Mouse (Mus musculus) hindbrain, embryonic 15.5 days (tissue): Measurements from ENCODE around the gene Atrnl1. TPM values are rescaled to one million over a fixed set of nuclear protein-coding genes. Genes with fewer than 3 reads are reported as not detected.
A peak's percentile ranks its signal among the peaks of the same experiment; 100 is the strongest.

Experiments used
- ATAC-seq: fragments of 200-750 bp; cut with Nextera tagmentation; 2 replicates; pipeline ENCODE4 v1.8.0; 2017; ENCODE audit warnings: low read depth, moderate number of reproducible peaks, moderate TSS enrichment; ENCODE audit not compliant: low FRiP score
- H3K27ac ChIP-seq: fragments of 300-500 bp; sonication (generic); replicated peaks from 2 replicates; pipeline ENCODE4 v1.5.1; 2015; ENCODE audit warnings: mild to moderate bottlenecking, inconsistent platforms
- H3K27me3 ChIP-seq: fragments of 300-500 bp; sonication (generic); 2 replicates; pipeline ENCODE4 v1.6.1; 2015; ENCODE audit warnings: control low read depth, inconsistent platforms
- H3K36me3 ChIP-seq: fragments of 300-500 bp; sonication (generic); 2 replicates; pipeline ENCODE4 v1.6.1; 2015; ENCODE audit warnings: control low read depth, inconsistent platforms
- H3K4me1 ChIP-seq: fragments of 300-500 bp; sonication (generic); replicated peaks from 2 replicates; pipeline ENCODE4 v1.6.1; 2015; ENCODE audit warnings: control low read depth, inconsistent platforms
- H3K4me2 ChIP-seq: fragments of 300-500 bp; sonication (generic); 2 replicates; pipeline ENCODE4 v1.6.1; 2015; ENCODE audit warnings: moderate library complexity, mild to moderate bottlenecking, inconsistent platforms
- H3K4me3 ChIP-seq: fragments of 300-500 bp; sonication (generic); 2 replicates; pipeline ENCODE4 v1.5.1; 2015; ENCODE audit warnings: mild to moderate bottlenecking, inconsistent platforms
- H3K9ac ChIP-seq: fragments of 300-500 bp; sonication (generic); 2 replicates; pipeline ENCODE4 v1.6.1; 2015; ENCODE audit warnings: inconsistent platforms
- H3K9me3 ChIP-seq: fragments of 300-500 bp; sonication (generic); 2 replicates; pipeline ENCODE4 v1.6.1; 2016; ENCODE audit warnings: control low read depth, inconsistent platforms
- WGBS: fragments of 180-500 bp; shearing (Covaris S2); methylation state at CpG from one replicate; pipeline ENCODE4 v1.1.7; 2015; 5-methylcytosine and 5-hydroxymethylcytosine counted together
- polyA plus RNA-seq: library from polyadenylated mRNA; unstranded; fragments of >200 nt; fragmentation: Nextera tagmentation; extraction: Ambion mirVana; gene quantifications from 2 replicates; pipeline ENCODE4 v1.2.1, GENCODE M21; 2015

Gene Atrnl1
- polyA plus RNA-seq, 1 experiment from 2014 or later = 7.5 TPM

DNA sequence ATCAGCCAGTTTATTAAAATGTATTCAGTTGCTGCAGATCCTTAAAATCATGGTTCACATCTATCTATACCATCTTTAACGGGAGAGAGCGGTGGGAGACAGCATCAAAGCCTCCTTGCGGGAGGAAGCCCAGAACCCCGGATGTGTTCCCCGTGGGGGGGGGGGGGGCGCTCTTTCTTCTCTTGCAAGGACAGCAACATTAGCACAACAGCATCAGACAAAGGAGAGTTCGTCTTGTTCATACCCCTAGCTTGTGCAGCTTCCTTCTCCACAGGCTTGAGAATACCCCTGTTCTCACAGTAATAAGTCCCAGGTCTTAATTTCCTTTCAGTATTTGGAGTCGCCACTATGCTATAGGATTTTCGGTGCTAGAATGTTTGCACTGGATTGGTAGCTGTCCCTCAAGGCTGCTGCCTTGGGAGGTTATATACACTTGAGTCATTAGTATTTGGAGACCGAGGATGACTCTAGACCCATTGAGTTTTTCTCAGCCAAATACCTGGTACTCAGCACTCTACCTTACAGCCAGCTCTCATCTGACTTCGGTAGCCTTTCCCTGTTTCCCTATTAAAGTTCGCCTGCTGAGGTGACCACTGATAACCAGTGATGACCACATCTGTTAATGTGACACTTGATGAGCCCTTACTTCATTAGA lies 449.5 kb downstream of the Atrnl1 start:
- H3K4me3 ChIP-seq = no peak overlapping the region
- WGBS = 20% methylated on average over 12 of the region's 12 CpGs
- no peaks in the 10 kb centered on the region for H3K9me3 ChIP-seq
- no peaks in the 10 kb centered on the region for H3K36me3 ChIP-seq
- H3K27me3 ChIP-seq = no peaks in the 10 kb centered on the region
- peaks cover 37% of the 10 kb centered on the region for H3K4me1 ChIP-seq
- peak overlapping the region; percentile 26; the same call in 1 of the 2 replicates for H3K27ac ChIP-seq
- peak; percentile 23 for ATAC-seq
- no peak overlapping the region for H3K9ac ChIP-seq
- H3K4me2 ChIP-seq = peak overlapping the region; percentile 44

DNA sequence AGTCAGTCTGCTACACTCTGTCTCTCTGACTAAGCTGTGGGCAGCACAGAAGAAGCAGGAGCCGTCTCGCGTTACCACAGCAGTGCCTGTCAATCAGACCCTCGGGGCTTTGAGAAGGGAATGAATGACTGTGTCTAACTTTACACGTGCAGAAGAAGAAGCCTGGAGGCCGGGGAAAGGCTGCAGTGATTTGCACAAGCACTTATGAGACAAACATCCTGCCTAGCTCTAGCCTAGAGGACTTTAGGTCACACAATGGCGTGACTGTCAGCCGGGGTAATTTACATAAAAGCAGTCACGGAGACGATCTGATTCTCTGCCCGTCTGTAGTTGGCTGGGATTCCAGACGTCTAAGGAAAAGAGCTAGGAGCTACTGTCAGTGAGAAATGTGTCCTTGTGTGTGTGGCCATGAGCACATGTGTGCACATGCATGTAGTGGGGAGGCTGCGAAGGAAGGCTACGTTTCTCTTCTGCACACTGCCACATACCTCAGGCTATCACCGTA lies 450.1 kb downstream of the Atrnl1 start:
- H3K9me3 ChIP-seq = no peaks in the 10 kb centered on the region
- peak; percentile 66 for ATAC-seq
- H3K9ac ChIP-seq = no peak overlapping the region
- peaks cover 37% of the 10 kb centered on the region for H3K4me1 ChIP-seq
- H3K36me3 ChIP-seq = no peaks in the 10 kb centered on the region
- H3K27ac ChIP-seq = peak overlapping the region; percentile 26; the same call in 1 of the 2 replicates
- WGBS = 7% methylated on average over 15 of the region's 15 CpGs
- no peaks in the 10 kb centered on the region for H3K27me3 ChIP-seq
- no peak overlapping the region for H3K4me3 ChIP-seq
- peak overlapping the region; percentile 44 for H3K4me2 ChIP-seq

DNA sequence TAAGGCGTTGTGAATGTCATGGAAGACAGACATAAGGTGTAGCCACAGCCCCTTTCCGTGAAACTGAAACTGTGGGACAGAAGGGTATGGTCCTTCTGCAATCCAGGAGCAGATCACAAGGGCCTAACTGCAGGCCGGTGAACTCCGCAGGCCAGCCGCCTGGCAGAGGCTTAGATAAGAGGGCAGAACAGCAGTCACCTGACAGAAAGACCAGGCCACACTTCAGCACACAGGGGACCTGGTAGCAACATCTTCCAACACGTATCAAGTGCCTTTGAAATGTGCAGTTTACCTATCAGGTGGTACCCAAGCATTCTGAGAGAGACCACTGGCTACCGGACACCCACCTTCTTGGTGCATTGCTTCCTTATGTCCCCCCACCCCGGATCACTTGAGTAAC lies 451.1 kb downstream of the Atrnl1 start:
- no peak overlapping the region for H3K27ac ChIP-seq
- no peak for ATAC-seq
- H3K36me3 ChIP-seq = no peaks in the 10 kb centered on the region
- whole genome bisulfite sequencing = 89% methylated on average over 8 of the region's 8 CpGs
- H3K27me3 ChIP-seq = no peaks in the 10 kb centered on the region
- H3K9ac ChIP-seq = no peak overlapping the region
- H3K4me1 ChIP-seq = peaks cover 37% of the 10 kb centered on the region
- H3K4me2 ChIP-seq = no peak overlapping the region
- H3K9me3 ChIP-seq = no peaks in the 10 kb centered on the region
- H3K4me3 ChIP-seq = no peak overlapping the region

DNA sequence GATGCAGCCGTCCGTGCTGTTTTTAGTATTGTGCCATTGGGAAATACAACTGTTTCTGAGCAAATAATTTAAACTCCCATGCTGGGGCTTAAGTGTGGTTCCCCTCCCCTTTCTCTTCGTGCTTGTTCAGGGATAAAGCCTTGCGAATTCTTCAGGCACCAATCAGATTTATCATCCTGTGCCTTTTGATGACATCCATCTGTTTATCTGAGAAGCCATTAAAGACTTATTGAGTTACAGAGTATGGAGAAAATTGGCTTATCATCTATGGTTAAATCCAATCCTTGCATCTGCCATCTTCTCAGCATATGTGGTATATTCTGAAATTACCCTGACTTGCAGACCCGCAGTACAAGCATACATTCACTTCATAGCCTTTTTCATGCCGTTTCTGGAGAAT lies 452.7 kb downstream of the Atrnl1 start:
- no peak for ATAC-seq
- H3K4me1 ChIP-seq = peaks cover 37% of the 10 kb centered on the region

DNA sequence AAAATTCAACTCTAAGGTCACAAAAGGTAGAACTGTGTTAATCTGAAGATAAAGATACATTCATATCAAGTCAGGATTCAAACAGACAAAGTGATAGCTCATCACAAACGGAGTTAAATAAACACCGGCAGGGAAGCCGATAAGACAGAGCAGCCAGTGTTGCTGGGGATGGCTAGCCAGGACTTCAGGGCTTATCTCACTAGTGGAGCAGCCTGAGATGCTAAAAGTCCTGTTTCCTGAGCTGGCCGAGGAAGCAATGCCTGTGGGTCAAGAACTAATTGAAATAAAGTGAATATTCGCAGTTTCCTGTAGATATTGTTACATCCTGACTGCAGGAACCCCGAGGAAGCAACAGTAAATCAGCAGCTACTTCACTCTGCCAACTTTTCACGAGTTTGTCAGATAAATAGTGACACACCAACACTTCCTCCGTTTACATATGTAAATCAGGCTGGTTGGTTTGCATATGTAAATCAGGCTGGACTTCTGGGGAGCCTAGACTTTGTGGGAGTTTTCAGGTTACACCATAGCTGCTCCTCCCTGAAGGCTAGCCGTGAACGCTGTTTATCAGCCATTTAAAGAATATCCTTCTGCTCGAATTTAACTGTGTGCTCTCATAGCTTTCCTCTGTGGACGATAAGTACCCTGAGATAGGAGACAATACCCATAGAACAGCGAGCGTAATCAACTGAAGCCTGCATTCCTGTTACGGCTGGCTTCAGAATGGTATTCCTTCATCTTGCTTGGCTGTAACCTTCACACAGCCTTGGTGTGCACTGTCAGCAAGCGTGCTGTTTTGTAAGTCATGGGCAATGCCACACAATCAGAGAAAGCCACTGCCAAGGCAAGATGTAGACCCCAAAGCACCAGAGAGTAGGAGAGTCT lies 453.5 kb downstream of the Atrnl1 start:
- WGBS = 32% methylated on average over 16 of the region's 16 CpGs

More for the DNA sequence above, 452.7 kb downstream of the Atrnl1 start:
- Histone ChIP-seq H3K4me2 (no peak overlapping the region), H3K9ac (no peak overlapping the region), H3K27ac (no peak overlapping the region), H3K36me3 (no peaks in the 10 kb centered on the region), H3K9me3 (no peaks in the 10 kb centered on the region), H3K4me3 (no peak overlapping the region), H3K27me3 (no peaks in the 10 kb centered on the region)
- 19% methylated on average over 6 of the region's 6 CpGs for WGBS

GRCm38 (mm10) chr19:58065001-58065314 lies 454.1 kb downstream of the Atrnl1 start:
- Histone ChIP-seq H3K27me3 (no peaks in the 10 kb centered on the region), H3K9me3 (no peaks in the 10 kb centered on the region), H3K36me3 (no peaks in the 10 kb centered on the region), H3K4me1 (peaks cover 30% of the 10 kb centered on the region), H3K4me3 (no peak overlapping the region), H3K9ac (no peak overlapping the region), H3K27ac (no peak overlapping the region), H3K4me2 (no peak overlapping the region)
- ATAC-seq = no peak
- 60% methylated on average over 5 of the region's 5 CpGs for WGBS

More for the DNA sequence above, 453.5 kb downstream of the Atrnl1 start:
- no peak overlapping the region for H3K4me2 ChIP-seq
- H3K9me3 ChIP-seq = no peaks in the 10 kb centered on the region
- no peaks in the 10 kb centered on the region for H3K27me3 ChIP-seq
- no peaks in the 10 kb centered on the region for H3K36me3 ChIP-seq
- no peak overlapping the region for H3K27ac ChIP-seq
- H3K4me3 ChIP-seq = no peak overlapping the region
- no peak overlapping the region for H3K9ac ChIP-seq
- H3K4me1 ChIP-seq = peaks cover 35% of the 10 kb centered on the region
- ATAC-seq = no peak

GRCm38 (mm10) chr19:58065514-58065913 lies 454.7 kb downstream of the Atrnl1 start:
- no peak for ATAC-seq
- Histone ChIP-seq H3K36me3 (no peaks in the 10 kb centered on the region), H3K4me1 (peaks cover 25% of the 10 kb centered on the region), H3K4me2 (no peak overlapping the region), H3K27ac (no peak overlapping the region), H3K9ac (no peak overlapping the region), H3K9me3 (no peaks in the 10 kb centered on the region), H3K4me3 (no peak overlapping the region), H3K27me3 (no peaks in the 10 kb centered on the region)
- 89% methylated on average over 2 of the region's 2 CpGs for WGBS

GRCm38 (mm10) chr19:58068114-58068513 lies 457.3 kb downstream of the Atrnl1 start:
- Histone ChIP-seq H3K27ac (no peak overlapping the region), H3K9ac (no peak overlapping the region), H3K4me1 (peaks cover 15% of the 10 kb centered on the region), H3K36me3 (no peaks in the 10 kb centered on the region), H3K27me3 (no peaks in the 10 kb centered on the region), H3K9me3 (no peaks in the 10 kb centered on the region), H3K4me3 (no peak overlapping the region), H3K4me2 (no peak overlapping the region)
- no peak for ATAC-seq
- 67% methylated on average over 2 of the region's 2 CpGs for WGBS

- H3K36me3 ChIP-seq = no peaks in the 10 kb centered on the region
- H3K4me3 ChIP-seq = no peak overlapping the region
- H3K9me3 ChIP-seq = no peaks in the 10 kb centered on the region
- 78% methylated on average over 2 of the region's 2 CpGs for WGBS
- H3K4me1 ChIP-seq = peaks cover 7% of the 10 kb centered on the region; the same call in 1 of the 2 replicates
- H3K27me3 ChIP-seq = no peaks in the 10 kb centered on the region
- no peak overlapping the region for H3K9ac ChIP-seq
- H3K27ac ChIP-seq = no peak overlapping the region
- no peak overlapping the region for H3K4me2 ChIP-seq
- ATAC-seq = no peak
Measured at GRCm38 (mm10) chr19:58068958-58069357, 458.1 kb downstream of the Atrnl1 start.

DNA sequence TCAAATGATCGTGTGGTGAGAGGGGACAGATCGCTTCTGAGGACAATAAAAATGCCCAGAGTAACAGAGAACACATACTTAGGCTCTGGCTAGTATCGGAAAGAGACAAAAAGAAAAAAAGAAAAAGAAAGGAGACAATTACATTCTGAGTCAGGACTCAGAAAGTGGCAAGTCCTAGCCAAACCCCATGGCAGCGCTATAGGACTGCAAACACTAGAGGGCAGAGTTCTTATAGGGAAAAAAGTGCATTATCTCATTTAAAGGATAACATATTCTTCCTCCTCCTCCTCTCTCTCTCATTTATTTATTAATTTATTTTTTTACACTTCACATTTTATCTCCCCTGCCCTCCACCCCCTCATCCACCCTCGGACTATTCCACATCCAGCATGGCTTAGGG lies 461.6 kb downstream of the Atrnl1 start:
- 79% methylated on average over 5 of the region's 5 CpGs for WGBS
- Histone ChIP-seq H3K4me1 (peaks cover 12% of the 10 kb centered on the region), H3K27ac (no peak overlapping the region), H3K9ac (no peak overlapping the region), H3K27me3 (no peaks in the 10 kb centered on the region), H3K4me2 (no peak overlapping the region), H3K4me3 (no peak overlapping the region), H3K36me3 (no peaks in the 10 kb centered on the region), H3K9me3 (no peaks in the 10 kb centered on the region)
- ATAC-seq = no peak

DNA sequence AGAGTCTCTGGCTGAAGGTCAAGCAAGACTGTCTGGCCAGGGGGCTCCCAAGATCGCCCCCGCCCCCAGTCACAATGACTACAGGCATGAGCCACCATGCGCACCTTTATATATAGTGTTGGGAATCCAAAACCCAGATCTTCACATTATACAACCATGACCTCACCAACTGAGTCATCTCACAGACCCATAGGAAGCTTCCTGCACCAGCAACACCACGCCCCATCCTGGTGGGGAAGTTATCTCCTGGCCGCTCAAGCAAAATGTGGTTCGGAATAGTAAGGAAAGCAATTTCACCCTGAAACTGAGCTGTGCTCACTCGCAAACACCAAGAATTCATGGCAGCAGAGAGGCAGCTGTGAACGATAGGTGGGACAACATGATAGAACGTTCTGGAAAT lies 462.0 kb downstream of the Atrnl1 start:
- no peak overlapping the region for H3K27ac ChIP-seq
- peaks cover 16% of the 10 kb centered on the region for H3K4me1 ChIP-seq
- no peak overlapping the region for H3K4me3 ChIP-seq
- ATAC-seq = no peak
- no peaks in the 10 kb centered on the region for H3K36me3 ChIP-seq
- H3K9ac ChIP-seq = no peak overlapping the region
- H3K9me3 ChIP-seq = no peaks in the 10 kb centered on the region
- no peak overlapping the region for H3K4me2 ChIP-seq
- H3K27me3 ChIP-seq = no peaks in the 10 kb centered on the region
- WGBS = 92% methylated on average over 9 of the region's 9 CpGs

DNA sequence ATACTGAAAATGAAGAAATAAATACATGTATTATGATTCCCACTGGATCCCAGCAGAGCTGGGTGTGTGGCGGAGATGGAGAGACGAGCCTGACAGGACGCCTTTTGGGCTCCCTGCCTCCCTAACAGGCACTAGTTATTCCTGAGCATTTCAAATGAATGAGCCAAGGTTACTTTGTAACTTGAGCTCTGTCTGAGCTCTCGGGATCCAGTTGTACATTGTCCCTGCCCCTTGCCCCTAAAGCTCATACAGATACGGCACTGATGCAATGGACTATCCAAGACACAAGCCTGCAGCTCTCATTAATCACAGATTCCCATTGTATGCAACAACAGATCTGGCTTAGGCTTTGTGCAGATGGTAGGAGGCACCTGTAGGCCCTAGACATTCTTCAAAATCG lies 464.4 kb downstream of the Atrnl1 start:
- H3K9ac ChIP-seq = no peak overlapping the region
- H3K4me1 ChIP-seq = peaks cover 16% of the 10 kb centered on the region
- ATAC-seq = no peak
- H3K27ac ChIP-seq = no peak overlapping the region
- no peaks in the 10 kb centered on the region for H3K9me3 ChIP-seq
- no peaks in the 10 kb centered on the region for H3K27me3 ChIP-seq
- H3K4me2 ChIP-seq = no peak overlapping the region
- 62% methylated on average over 6 of the region's 6 CpGs for WGBS
- H3K4me3 ChIP-seq = no peak overlapping the region
- H3K36me3 ChIP-seq = no peaks in the 10 kb centered on the region
